Mouse (Mus musculus) megakaryocyte progenitor cell, adult 5-6 weeks (primary cell): ENCODE measurements around the gene Pard3b. TPM values are rescaled to one million over a fixed set of nuclear protein-coding genes. Genes with fewer than 3 reads are reported as not detected.

Experiments used
- ATAC-seq: replicated peaks from 2 replicates; pipeline ENCODE4 v1.8.0; 2016; ENCODE audit warnings: mild to moderate bottlenecking, moderate TSS enrichment, inconsistent platforms; ENCODE audit not compliant: poor library complexity
- total RNA-seq, 2 experiments: library from RNA; stranded (forward) in 1 of 2; stranded (reverse) in 1 of 2; fragments of 157-497, 149-512 nt in 1 of 2; fragments of 200-1000 nt in 1 of 2; gene quantifications; 2 replicates each; pipeline versions ENCODE4 v1.2.3 to v1.2.4; 2015 to 2017

Pard3b gene
- total RNA-seq, 2 experiments from 2014 or later: 1.4 to 3.0 TPM

- no peak for ATAC-seq
Observed at GRCm38 (mm10) chr1:62625332-62625731, 986.7 kb downstream of the Pard3b start.

- ATAC-seq: no peak
Observed at GRCm38 (mm10) chr1:62625819-62626505, 987.3 kb downstream of the Pard3b start.

- no peak for ATAC-seq
Observed at GRCm38 (mm10) chr1:62629952-62630351, 991.3 kb downstream of the Pard3b start.

GRCm38 (mm10) chr1:62631511-62632305 is 993.1 kb downstream of the Pard3b start:
- no peak for ATAC-seq

- ATAC-seq: no peak
Observed at GRCm38 (mm10) chr1:62632886-62633285, 994.3 kb downstream of the Pard3b start.

GRCm38 (mm10) chr1:62635203-62635602 is 996.6 kb downstream of the Pard3b start:
- ATAC-seq: no peak

GRCm38 (mm10) chr1:62636906-62637673 is 998.5 kb downstream of the Pard3b start:
- ATAC-seq: no peak

GRCm38 (mm10) chr1:62639012-62639411 is 1000.4 kb downstream of the Pard3b start:
- ATAC-seq: no peak

- peak; percentile 31 for ATAC-seq
Observed at GRCm38 (mm10) chr1:62639440-62639839, 1000.8 kb downstream of the Pard3b start.

GRCm38 (mm10) chr1:62644631-62645278 is 1006.1 kb downstream of the Pard3b start:
- no peak for ATAC-seq

- ATAC-seq: peak; percentile 73
Observed at GRCm38 (mm10) chr1:62646812-62647211, 1008.2 kb downstream of the Pard3b start.

GRCm38 (mm10) chr1:62648116-62648515 is 1009.5 kb downstream of the Pard3b start:
- ATAC-seq: no peak

- ATAC-seq: no peak
Observed at GRCm38 (mm10) chr1:62648591-62648990, 1010.0 kb downstream of the Pard3b start.

- ATAC-seq: no peak
Observed at GRCm38 (mm10) chr1:62650491-62650890, 1011.9 kb downstream of the Pard3b start.

GRCm38 (mm10) chr1:62654436-62654835 is 1015.8 kb downstream of the Pard3b start:
- ATAC-seq: no peak

GRCm38 (mm10) chr1:62664960-62665645 is 1026.5 kb downstream of the Pard3b start:
- ATAC-seq: peak; percentile 55

- no peak for ATAC-seq
Observed at GRCm38 (mm10) chr1:62665771-62666730, 1027.4 kb downstream of the Pard3b start.

- ATAC-seq: no peak
Observed at GRCm38 (mm10) chr1:62666780-62667179, 1028.2 kb downstream of the Pard3b start.
